Mouse (Mus musculus) olfactory bulb, adult 2 months (tissue): Measurements from ENCODE around the gene 2210016L21Rik.

Source experiments
- CTCF ChIP-seq: fragments of 200-500 bp; IDR thresholded peaks from 2 replicates; pipeline ENCODE4 v1.5.1; 2012; ENCODE audit warnings: low read depth, mild to moderate bottlenecking, low read length, moderate library complexity; ENCODE audit not compliant: insufficient read depth
- POLR2A ChIP-seq: fragments of 200-500 bp; IDR thresholded peaks from 2 replicates; pipeline ENCODE4 v1.6.1; 2012; ENCODE audit warnings: mild to moderate bottlenecking, low read depth, low read length, moderate library complexity; ENCODE audit not compliant: insufficient read depth

GRCm38 (mm10) chr5:114897374-114897793, 44.6 kb upstream of the 2210016L21Rik start:
- TF ChIP-seq CTCF (no peak), POLR2A (no peak)
